In genomic region chr10:70998136-70998535, GRCm38 (mm10) we compare ENCODE assay signal across 9 mouse cellular contexts.
DNase-seq lines count a peak whose midpoint lies in the region; ATAC-seq and TF ChIP-seq lines count a peak whose summit lies in the region.
"Had no signal": no experiment of that assay in that cellular context is flagged by ENCODE, and none has a peak within 500 bp of the region (broad histone marks: within the 10 kb centered on the region; RNA-seq: fewer than 3 reads in every experiment).

No protein-coding gene starts in this region.

- intact Hi-C loops in left cerebral cortex, adult 2 months (cut with DNase I), result loop anchor here (5.0 kb wide), 1 partner anchor 219 kb away; no protein-coding TSS in a partner anchor

- DNase-seq in forebrain, embryonic 14.5 days (ENCODE audit: low spot score), result peak; percentile 20
- no peak for DNase-seq in forebrain, embryonic 10.5 days (ENCODE audit: extremely low spot score, low spot score)
- DNase-seq in lung, adult 18-20 months, result peak; percentile 19 to 37
- DNase-seq in lung, postnatal 4 days, result no peak
- peak; percentile 26 to 41 for DNase-seq in left cerebral cortex, adult 2 months (ENCODE audit: extremely low spot score in 1 of 2, low spot score in 2 of 2)
- DNase-seq in right cerebral cortex, postnatal 4 days, result peak; percentile 35
- DNase-seq in liver, postnatal 0 days, result no peak
- DNase-seq in neural tube, embryonic 10.5 days (ENCODE audit: extremely low spot score, low spot score), result no peak

- TF ChIP-seq EP300 in liver, postnatal 0 days (IDR thresholded peaks at IDR 0.05; ENCODE audit: low read depth), result no peak

- H3K9ac ChIP-seq in forebrain, embryonic 14.5 days (ENCODE audit: low read length), result no peak overlapping the region
- H3K9ac ChIP-seq in liver, postnatal 0 days (replicated peaks), result no peak overlapping the region
- H3K9ac ChIP-seq: lung, embryonic 15.5 days had no signal

- H3K4me3 ChIP-seq in forebrain, embryonic 14.5 days (ENCODE audit: low read depth, low read length), result no peak overlapping the region
- H3K4me3 ChIP-seq in forebrain, embryonic 10.5 days, result no peak overlapping the region
- H3K4me3 ChIP-seq in left cerebral cortex, adult 2 months, result no peak overlapping the region
- H3K4me3 ChIP-seq in liver, postnatal 0 days (ENCODE audit: low read depth, low read length), result no peak overlapping the region
- H3K4me3 ChIP-seq: lung, embryonic 15.5 days had no signal

- ATAC-seq in forebrain, embryonic 14.5 days, result no peak
- no peak for ATAC-seq in liver, postnatal 0 days

- no peaks in the 10 kb centered on the region for H3K36me3 ChIP-seq in forebrain, embryonic 14.5 days (ENCODE audit: control insufficient read depth, insufficient read depth, low read length)
- no peaks in the 10 kb centered on the region for H3K36me3 ChIP-seq in forebrain, embryonic 10.5 days (replicated peaks)
- no peaks in the 10 kb centered on the region for H3K36me3 ChIP-seq in liver, postnatal 0 days (replicated peaks; ENCODE audit: insufficient read depth, low read length)
- H3K36me3 ChIP-seq: lung, embryonic 15.5 days had no signal

- H3K4me2 ChIP-seq in forebrain, embryonic 14.5 days (ENCODE audit: low read length), result no peak overlapping the region
- no peak overlapping the region for H3K4me2 ChIP-seq in liver, postnatal 0 days (ENCODE audit: low read depth, low read length)
- H3K4me2 ChIP-seq: lung, embryonic 15.5 days had no signal

- 40% methylated on average over 4 of the region's 4 CpGs for WGBS in forebrain, embryonic 14.5 days
- 52% methylated on average over 4 of the region's 4 CpGs for WGBS in forebrain, embryonic 10.5 days
- WGBS in liver, postnatal 0 days (ENCODE audit: insufficient replicate concordance), result 47% methylated on average over 4 of the region's 4 CpGs

- H3K27me3 ChIP-seq in forebrain, embryonic 14.5 days (replicated peaks; ENCODE audit: control insufficient read depth, insufficient read depth, low read length), result no peaks in the 10 kb centered on the region
- H3K27me3 ChIP-seq in forebrain, embryonic 10.5 days (ENCODE audit: poor library complexity, severe bottlenecking), result no peaks in the 10 kb centered on the region
- no peaks in the 10 kb centered on the region for H3K27me3 ChIP-seq in liver, postnatal 0 days (ENCODE audit: insufficient read depth, low read length)
- H3K27me3 ChIP-seq: lung, embryonic 15.5 days had no signal

- H3K27ac ChIP-seq in forebrain, embryonic 14.5 days (ENCODE audit: low read depth, low read length), result no peak overlapping the region
- no peak overlapping the region for H3K27ac ChIP-seq in forebrain, embryonic 10.5 days
- H3K27ac ChIP-seq in left cerebral cortex, adult 2 months, result no peak overlapping the region
- no peak overlapping the region for H3K27ac ChIP-seq in liver, postnatal 0 days (ENCODE audit: low read depth)
- H3K27ac ChIP-seq: lung, embryonic 15.5 days had no signal

- H3K4me1 ChIP-seq in forebrain, embryonic 14.5 days (ENCODE audit: control insufficient read depth, insufficient read depth, low read length), result no peaks in the 10 kb centered on the region
- H3K4me1 ChIP-seq in forebrain, embryonic 10.5 days, result no peaks in the 10 kb centered on the region
- no peaks in the 10 kb centered on the region for H3K4me1 ChIP-seq in liver, postnatal 0 days (ENCODE audit: insufficient read depth)
- H3K4me1 ChIP-seq: lung, embryonic 15.5 days had no signal

- no peaks in the 10 kb centered on the region for H3K9me3 ChIP-seq in forebrain, embryonic 14.5 days (replicated peaks; ENCODE audit: control insufficient read depth, low read length)
- H3K9me3 ChIP-seq in forebrain, embryonic 10.5 days, result no peaks in the 10 kb centered on the region
- no peaks in the 10 kb centered on the region for H3K9me3 ChIP-seq in liver, postnatal 0 days (ENCODE audit: low read length)
- H3K9me3 ChIP-seq: lung, embryonic 15.5 days had no signal

- TF ChIP-seq CTCF in left cerebral cortex, adult 2 months (IDR thresholded peaks at IDR 0.05), result peak; percentile 65
- no peak for TF ChIP-seq CTCF in liver, postnatal 0 days (IDR thresholded peaks at IDR 0.05; ENCODE audit: low read depth)

Comparison
In these comparisons a context has a peak if more than half of its experiments do, and no peak if none do; other contexts are left out.
1. DNase-seq: peak in forebrain, embryonic 14.5 days (single experiment), lung, adult 18-20 months (2 of 2), left cerebral cortex, adult 2 months (2 of 2) and right cerebral cortex, postnatal 4 days (single experiment); none in forebrain, embryonic 10.5 days (single experiment), lung, postnatal 4 days (0 of 2), liver, postnatal 0 days (single experiment) and neural tube, embryonic 10.5 days (single experiment).